Mouse (Mus musculus) spleen, postnatal 10 days (tissue): ENCODE results near the gene Espn.
A peak's percentile ranks its signal among the peaks of the same experiment; 100 is the strongest.

Experiments used
- DNase-seq, 2 experiments: peaks; one replicate each; pipeline ENCODE4 v3.0.0; 2021 to 2022; ENCODE audit warnings: low spot score in 2 of 2

Espn gene

DNA sequence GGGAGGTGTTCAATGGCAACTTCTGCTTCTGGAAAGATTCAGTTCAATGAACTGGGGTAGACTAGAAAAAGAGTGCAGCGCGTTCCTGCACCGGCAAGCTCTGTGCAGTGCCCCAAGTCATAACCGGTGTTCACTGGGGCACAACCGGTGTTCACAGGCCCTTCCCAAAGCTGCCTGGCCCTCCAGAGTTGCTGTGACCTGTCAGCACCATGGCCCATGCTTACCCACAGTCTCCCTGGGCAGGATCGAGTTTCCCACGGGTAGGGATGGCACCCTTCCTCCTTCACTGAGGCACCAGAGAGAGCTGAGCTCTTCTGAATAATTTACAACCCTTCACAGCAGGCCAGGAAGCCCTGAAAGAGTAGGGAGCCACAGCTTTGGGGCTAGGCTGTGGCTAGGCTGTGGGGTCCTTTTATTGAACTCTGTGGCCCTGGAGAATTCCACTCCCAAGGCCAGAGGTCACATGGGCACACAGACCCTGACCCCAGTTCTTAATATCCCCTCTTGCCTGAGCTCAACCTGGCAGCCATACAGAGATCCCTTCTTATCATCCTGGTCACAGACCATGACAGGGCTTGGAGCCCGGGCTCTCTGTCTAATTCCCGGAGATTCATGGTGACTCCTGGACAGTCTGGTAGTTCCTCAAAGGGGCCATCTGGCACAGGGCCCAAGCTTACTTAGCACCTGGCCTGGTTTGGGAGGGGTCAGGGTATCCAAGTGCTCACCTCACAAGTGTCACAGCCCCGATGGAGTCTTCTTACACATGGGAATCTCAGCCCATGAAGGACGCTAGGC is 5.9 kb downstream of the Espn start:
- DNase-seq, result no peak

DNA sequence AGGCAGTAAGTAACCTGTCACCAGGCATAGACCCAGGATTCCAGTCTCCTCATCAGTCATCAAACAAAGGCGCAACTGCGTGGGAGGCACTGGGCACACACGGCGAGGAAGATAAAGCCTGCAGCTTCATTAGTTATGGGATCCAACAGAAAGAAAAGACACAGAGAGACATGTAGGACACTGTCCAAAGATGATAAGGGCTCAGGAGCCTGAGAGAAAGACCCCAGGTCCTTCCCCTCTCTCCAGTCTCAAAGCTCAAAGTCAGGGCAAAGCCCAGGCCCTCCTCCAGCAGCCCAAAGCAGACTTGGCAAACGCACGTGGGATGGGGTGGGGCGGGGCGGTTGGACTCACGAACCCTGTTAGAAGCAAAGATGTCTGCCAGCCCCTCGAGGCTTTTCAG is 6.7 kb downstream of the Espn start:
- no peak for DNase-seq

DNA sequence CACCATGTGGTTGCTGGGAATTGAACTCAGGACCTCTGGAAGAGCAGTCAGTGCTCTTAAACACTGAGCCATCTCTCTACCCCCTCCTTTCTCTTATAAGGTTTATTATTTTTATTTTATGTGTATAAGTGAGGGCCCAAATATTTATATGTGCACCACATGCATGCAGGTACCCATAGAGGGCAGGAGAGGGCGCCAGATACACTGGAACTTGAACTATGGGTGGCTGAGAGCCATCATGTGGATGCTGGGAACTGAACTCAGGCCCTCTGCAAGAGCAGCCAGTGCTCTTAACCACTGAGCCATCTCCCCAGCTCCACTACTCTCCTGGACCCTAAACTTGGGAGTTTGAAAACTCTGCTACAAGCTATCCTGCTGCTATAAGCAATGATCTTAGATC is 8.5 kb downstream of the Espn start:
- no peak for DNase-seq

DNA sequence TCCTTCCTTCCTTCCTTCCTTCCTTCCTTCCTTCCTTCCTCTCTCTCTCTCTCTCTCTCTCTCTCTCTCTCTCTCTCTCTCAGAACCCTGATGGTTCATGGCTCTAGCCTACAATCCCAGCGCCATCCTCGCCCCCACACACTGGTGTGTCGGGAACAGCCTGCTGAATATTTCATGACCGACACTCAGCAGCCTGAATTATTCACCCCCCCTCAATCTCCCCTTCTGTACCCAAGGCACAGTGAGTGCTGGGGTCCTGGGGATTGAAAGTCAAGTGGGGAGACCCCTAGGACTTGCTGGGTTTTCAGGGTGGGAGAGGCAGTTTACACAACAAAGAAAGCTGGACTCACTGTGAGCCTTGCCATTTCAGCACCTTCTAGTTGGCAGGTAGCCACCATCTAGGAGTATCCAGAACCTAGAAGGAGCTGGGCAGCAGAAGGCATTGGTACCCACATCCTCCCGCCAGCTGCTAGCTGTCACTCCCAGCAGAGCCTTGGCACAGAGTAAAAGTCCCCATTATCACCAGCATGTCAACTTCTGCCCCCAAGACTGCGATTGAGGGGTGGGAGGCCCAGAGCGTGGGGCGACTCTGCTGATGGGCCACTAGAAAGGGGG is 10.5 kb downstream of the Espn start:
- no peak for DNase-seq

DNA sequence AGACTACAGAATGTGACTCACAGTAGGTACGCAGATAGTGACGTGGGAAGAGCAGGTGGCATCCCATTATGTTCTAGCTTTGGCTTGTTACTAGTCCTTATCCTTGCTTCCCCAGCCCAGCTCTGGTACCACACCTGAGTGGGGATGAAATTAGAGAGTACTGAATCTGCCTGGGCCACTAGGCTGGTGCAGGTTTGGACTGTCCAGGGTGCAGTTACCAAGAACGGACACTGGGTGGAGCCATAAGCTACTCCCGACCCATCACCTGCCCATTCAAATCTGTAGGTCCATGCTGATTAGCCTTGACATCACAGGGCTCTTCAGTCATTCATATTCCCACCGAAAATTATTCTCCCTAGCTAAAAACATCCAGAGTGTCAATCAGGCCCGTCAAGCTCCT is 11.7 kb downstream of the Espn start:
- peak; percentile 51 to 75 for DNase-seq

DNA sequence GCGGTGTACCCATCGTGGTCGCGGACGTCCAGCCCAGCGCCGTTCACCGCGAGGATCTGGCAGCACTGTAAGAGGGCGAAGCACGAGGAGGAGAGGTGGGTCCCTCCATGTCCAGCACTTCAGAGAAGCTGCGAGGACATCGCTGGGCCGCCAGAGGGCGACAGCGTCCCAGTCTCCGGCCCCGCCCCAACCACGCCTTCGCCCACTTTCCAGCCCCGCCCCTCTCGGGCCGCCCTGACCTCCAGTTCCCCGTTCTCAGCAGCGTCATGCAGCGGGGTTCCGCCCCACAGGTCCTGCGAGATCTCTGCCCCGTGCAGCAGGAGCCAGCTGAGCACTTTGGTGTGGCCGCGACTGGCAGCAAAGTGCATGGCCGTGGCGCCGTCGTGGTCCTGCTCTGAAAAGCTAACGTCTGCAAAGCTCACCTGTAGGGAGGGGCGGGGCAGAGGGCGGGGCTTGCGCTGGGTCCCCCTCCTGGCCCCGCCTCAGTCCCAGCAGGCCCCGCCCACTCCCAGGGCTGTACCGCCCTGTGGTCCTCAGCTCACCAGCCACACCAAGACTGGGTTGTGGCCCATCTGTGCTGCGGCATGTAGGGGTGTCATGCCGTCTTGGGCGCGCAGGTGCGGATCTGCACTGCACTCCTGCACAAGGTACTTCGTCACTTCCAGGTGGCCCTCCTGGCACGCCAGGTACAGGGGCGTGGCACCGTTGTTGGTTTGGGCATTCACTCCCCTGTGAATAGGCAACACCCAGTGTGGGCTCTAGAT is 13.5 kb downstream of the Espn start:
- peak; percentile 82 to 94 for DNase-seq

DNA sequence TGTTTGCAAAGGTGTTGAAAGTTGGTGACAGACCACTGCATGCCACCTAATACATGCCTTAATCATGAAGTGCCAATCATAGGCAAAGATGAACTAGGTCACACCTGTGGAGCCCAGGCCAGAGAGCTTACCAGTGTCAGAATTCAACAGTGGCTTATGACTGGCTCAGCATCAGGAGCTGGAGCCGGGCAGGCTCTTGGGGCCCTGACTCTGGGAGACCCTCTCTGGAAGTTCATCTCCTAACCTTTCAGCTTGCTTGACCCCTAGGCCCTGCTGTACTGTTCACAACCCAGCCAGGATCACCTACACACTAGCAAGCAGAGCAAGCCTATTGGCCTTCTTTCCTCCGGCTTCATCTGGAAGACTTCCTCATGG is 15.3 kb downstream of the Espn start:
- DNase-seq, result no peak

DNA sequence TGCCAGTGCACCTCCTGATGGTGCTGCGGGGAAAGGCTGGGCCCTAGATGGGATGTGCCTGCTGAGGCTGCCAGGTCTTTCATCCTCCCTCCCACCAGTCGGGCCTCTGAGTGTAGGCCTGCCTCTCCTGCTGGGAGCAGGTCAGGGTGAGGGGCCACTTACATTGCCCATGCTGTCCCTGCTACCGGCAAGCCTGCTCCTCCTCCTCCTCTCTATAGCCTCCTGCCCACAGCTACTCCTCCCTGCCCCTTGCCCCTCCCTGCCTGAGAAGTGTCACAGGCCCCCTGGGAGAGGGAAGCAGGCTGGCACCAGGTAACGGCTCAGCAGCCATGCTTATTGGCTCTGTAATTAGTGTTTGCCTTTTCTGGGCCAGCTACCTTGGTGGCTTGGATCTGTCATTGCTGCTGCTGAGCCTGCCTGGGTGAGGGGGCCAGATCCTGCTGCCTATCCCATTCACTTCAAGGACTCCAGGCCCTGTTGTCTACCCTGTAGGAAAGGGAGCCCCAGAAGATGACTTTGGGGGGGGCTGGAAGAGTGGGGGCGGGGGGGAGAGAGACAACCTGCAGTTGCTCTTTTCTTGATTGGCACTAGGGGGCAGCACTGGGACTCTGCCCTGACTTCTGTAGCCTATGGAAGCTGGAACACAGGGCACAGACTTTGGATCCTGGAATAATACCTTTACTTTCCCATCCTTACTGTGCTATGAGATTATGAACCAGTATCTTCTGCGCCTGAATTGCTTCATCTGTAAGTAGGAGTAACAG is 15.9 kb downstream of the Espn start:
- no peak for DNase-seq

DNA sequence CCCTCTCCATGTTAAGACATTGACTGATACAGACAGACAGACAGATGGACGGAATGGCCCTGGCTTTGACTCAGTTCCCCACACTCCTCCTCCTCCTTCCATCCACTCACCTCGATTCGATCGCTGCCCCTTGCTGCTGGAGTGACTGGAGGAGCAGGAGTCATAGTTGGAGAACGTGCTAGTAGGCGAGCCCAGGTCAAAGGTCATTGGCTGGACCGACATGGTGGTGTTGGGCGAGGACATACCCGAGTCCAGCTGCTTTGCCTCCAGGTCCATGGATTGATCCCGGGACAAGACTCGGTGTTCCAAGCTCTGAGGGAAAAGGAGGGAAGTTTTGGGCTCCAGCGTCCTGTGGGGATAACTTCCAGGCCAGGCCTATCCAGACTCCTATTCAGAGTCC is 16.8 kb downstream of the Espn start:
- DNase-seq, result no peak

DNA sequence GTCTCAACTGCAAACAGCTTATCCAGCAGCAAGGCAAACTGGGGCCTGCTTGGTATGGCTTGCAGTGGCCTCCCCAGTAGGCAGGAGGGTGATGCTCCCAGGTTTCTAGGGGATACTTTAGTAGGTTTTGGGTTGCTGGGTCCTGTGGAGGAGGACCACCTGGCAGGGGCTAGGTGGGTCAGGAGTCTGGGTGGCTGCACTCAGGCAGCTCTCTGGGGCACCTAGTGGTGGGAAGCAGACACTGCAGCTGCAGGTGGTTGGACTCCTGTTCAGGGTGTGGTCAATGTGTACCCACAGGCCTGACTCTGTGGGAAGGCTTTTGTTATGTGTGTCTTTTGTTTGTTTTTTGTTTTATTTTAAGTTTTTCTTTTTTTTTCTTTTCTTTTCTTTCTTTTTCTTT is 17.7 kb downstream of the Espn start:
- DNase-seq, result peak in 1 of 2 experiments; percentile 76

DNA sequence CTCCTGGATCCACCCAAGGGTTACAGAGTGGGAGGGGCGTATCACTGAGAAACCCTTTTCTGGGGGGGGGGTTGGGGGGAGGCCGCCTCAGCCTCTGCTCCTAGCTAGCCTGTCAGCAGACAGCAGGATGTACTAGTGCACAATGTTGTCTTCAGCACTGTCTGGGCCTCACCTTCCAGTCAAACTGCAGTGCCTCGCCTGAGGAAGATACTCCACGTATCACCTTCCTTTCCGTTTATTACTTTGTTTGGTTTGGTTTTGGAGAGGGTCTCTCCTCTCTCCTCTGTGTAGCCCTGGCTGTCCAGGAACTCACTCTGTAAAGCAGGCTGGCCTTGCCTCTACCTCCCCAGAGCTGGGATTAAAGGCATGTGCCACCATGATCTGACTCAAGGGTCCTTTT is 19.0 kb downstream of the Espn start:
- DNase-seq, result no peak

DNA sequence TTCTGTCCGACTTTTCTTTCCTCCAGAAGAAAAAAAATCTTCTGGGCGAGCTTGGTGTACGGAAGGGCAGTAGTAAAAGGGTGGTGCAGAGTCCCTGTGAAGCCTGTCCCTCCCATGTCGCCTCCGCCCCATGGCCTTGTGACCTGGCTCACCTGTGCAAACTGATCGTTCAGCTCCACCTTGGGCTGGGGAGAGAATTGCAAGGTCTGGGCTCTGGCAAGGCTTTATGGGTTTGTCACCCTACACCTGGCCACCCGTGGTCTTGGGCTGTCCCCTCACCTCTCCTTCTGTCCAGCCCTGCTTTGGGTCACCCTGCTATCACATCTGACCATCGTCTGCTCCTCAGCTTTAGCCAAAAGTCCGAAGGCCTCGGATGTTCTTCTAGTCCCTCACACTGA is 19.4 kb downstream of the Espn start:
- no peak for DNase-seq

DNA sequence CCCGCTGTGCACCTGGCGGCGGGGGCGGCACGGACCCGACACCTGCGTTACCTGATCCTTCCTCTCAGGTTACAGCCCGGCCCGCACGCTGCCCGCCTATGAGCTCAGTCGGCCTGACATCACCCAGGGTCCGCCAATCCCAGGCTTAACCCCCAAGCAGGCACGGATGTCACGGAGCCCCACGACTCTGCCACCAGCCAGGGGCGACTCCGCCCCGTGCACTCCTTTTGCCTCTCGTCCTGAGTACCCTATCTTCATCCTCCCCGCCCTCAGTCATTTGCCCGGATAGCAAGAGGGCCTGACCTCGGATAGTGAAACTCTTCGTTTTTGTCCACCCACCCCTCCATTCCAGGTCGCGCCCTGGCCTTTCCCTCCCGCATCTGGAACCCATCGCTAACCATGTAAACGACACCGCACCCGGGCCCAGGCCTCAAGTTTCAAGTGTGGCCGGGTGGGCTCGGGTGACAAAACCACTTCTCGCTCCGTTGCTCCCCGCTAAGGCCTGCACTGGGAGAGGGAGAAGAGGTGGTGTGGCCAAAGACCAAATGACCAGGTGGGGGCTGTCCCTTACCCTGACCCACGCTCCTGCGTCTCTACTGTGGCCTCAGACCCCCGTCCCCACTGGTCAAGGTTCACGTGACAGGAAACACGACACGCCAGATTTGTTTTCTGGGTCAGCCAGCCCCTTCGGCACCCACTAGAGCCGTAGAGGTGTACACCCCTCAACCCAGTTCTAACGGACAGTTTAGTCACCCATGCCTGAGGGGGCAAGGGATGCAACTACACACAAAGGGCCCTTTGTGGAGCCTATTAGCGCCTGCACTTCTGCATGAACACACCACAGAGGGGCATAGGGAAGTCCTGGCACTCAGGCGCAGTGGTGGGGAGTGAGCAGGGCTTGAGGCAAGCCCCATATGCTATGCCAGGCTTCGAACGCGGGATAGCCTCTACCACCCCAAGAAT is 20.1 kb downstream of the Espn start:
- DNase-seq, result no peak

DNA sequence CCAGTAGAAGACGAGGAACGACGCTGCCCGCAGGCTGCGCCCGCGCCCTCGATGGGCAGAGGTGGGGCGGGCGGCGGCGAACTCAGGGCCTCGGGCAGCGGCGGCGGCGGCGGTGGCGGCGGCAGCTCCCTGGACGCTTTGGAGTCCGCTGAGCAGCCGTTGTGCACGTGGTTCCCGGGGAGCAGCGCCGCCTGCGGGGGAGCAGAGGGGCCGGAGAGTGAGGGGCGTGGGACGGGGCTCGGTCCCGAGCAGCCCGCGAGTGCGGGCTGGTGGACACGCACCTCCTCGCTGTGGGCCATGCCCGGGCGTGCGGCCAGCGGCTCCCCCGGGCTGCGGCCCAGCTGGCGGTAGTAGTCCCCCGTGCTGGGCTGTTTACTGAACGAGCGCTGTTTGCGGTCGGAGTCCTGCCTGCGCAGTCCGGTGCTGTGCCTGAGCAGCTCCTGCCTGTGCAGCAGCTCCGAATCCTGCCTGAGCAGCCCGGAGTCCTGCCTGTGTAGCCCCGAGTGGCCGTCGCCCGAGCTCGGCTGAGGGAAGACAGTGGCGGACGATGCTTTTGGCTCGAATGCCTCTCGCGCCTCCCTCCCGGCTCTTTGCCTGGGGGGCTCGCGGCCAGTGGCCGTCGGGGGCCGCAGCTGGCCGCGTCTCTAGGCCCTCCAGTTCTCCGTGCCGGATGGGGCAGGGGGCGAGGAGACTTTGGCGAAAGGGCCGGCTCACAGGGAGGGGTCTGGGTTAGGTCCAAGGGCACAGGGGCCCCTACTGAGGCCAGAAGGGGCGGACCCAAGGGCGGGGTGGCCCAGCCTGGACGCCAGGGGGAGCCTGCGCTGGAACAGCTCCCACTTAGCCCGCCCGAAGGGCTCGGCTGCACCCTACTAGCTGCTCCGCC is 21.2 kb downstream of the Espn start:
- peak in 1 of 2 experiments; percentile 72 for DNase-seq

DNA sequence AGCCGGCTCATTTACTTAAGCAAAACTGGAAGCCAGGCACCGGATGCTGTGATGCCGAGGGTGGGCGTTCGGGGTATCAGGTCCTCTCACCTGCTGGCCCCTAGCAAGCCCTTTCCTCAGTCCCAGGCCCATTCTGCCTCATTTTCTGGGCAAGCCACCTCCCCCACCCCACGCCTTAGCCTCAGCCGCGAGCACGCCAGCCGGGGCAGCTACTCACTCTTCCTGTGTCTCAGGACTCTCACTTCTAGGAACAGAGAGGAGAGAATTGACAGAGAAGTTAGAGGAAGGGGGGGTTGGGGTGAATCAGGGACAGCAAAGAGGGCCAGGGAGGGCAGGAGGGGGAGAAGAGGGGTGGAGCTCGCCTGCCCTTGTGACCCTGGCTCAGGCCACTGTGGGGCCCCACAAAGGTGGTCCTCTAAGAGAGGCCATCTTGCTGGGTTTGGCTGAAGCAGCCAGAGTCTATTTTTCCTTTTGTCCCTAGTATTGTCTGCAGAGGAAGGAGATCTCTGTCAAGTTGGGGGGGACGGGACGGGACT is 22.7 kb downstream of the Espn start:
- DNase-seq, result no peak

DNA sequence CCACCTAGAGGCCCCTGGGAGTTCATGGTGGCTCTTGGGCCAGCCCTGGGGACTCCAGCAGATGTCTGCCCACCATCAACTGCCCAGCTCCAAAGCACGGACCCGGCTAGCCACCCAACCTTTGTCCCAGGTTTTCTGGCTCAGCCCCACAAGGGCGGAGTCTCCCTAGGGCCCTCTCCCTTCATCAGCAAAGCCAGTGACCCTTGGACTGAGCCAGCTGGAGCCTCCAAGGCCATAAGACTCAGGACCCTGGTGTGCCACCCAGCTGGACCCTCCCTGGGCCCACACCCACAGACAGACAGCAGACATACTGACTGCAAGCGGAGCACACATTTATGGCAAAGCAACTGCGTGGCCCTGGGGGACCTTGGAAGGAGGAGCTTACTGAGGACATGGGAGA is 23.4 kb downstream of the Espn start:
- no peak for DNase-seq

DNA sequence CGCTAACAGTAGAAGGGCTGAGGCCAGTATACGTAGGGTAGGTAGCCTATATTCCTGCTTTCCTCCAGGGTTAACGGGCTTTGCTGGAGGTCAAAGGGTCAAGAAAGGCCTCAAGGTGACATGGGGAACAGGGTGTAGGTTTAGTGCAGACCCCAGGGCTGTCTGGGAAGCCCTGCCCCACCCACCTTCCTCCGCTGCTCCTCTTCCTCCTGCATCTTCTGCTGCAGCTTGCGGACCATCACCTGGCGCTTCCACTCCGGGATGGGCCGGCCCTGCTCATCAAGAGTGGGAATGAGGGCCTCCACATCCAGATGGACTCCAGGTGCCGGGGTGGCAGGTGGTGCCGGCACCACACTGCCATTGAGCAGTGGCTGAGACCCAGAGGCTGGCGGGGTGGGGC is 24.3 kb downstream of the Espn start:
- no peak for DNase-seq

DNA sequence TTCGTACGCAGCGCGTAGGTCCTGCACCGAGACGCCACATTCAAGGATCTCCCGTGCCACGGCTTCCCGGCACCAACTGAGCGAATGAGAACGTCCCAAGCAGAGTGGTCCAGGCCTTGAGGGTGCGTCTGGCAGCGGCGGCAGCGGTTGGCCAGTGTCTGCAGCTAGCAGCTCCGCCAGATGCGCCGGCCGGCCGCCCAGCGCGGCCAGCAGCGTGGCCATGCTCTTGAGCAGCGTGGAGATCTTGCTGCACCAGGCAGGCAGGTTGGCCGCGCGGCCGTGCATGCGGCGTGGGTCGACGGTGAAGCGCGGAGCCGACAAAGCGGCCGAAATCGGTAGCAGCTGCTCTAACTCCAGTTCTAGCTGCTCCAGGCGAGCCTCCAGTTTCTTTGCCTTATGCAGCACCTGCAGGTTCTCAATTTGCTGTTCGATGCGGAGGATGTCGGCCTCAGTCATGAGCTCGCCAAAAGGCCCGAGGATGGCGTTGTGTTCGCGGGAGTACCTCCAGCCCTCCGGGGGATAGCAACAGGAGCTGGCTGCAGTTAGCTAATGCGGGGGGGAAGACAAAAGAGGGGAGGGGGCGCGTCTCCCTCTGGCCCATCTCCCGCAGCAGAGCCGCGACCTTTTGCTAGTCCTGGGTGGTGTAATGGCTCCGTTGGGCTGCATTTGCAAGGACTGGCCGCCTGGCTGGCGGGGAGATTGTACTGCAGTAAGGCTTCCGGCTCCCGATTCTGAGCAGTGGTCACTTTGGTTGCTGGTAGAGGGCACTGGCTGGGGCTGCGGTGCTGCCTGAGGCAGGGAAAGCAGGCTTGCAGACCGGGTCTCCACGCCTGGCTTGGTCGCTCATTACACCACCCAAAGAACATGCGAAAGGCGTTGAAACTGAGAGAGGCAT is 25.9 kb downstream of the Espn start:
- DNase-seq, result no peak
